Mouse (Mus musculus) gastrocnemius, adult 8-10 months (tissue): ENCODE results near the gene Tmem14a. TPM values are rescaled to one million over a fixed set of nuclear protein-coding genes. Genes with fewer than 3 reads are reported as not detected.
"Not testable (repeated sequence)": the region's sequence is repeated elsewhere in the genome, so short reads cannot be mapped to it uniquely, and the experiment has no call there.

Experiments used
- DNase-seq, 2 experiments: peaks; one replicate each; pipeline ENCODE4 v3.0.0; 2022; ENCODE audit warnings: low spot score in 2 of 2
- total RNA-seq, 4 experiments: library from RNA; stranded (reverse); gene quantifications; 2 replicates each; pipeline ENCODE4 v1.2.4; 2022

Gene Tmem14a
- total RNA-seq, 4 experiments from 2014 or later = 0.73 to 1.5 (median 1.0) TPM

DNA sequence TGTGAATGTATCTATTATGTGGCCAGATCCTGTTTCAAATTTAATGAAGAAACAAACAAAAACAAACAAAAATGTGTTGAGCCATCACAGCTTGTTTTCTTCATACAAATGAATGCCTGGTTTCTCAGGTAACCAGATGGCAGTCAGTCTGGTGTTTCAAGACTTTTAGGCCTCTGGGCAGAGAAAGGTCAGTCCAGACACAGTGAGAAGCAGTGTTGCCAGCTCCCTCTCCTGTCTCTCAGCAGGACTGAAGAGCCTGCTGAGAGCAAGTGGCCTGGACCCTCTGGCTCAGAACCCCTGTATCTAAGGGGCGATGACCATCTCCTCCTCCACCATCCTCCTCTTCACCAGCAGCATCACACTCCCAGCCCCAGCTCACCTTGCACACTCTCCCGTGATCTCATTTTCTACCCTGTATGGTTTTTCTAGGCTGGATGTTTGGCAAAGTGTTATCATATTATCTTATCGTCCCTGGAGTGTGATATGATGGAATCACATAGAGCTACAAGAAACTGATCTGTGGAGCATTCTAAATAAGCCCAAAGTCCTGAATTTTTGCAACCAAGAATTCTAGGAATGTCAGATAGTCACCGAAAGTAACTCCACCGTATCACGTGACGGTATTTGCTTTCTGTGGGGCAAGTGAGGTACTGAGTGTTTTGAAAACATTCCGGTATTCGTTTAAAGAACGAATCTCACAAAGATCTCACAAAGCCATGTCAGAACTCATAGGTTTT, 34.4 kb downstream of the Tmem14a start:
- DNase-seq = no peak

DNA sequence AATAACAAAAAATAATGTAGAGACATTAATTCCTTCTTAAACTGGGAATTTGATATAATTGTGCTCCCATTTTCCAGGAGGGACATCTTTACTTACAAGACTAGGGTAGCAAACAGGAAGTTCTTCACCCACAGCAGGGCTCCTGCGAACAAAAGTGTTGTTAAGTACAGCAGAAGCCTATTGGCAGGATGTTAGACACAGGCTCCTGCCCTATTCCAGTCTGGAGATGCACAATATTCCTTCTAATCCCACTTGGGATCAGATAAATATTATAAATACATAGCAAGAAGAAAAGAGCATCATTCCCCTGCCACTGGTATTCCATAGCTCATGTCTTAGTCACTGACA, 34.9 kb downstream of the Tmem14a start:
- no peak for DNase-seq

DNA sequence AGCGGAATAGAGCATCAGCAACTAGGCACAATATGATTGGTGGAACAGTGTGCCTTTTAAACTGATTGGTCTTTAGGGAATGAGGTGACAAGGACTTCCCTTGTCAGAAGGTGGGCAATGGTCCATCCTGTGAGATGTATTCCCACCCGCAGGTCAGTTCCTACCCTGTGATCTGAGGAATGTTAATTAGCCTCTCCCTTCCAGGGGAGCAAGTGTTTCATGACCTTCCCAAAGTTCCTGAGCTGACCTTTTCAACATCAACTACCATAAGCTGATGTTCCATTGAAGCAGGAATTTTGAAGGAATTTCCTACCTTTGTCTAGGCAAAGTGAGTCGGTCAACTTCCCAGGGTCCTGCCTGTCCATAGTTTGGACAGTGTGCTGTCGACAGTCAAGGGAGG, 35.5 kb downstream of the Tmem14a start:
- no peak for DNase-seq

DNA sequence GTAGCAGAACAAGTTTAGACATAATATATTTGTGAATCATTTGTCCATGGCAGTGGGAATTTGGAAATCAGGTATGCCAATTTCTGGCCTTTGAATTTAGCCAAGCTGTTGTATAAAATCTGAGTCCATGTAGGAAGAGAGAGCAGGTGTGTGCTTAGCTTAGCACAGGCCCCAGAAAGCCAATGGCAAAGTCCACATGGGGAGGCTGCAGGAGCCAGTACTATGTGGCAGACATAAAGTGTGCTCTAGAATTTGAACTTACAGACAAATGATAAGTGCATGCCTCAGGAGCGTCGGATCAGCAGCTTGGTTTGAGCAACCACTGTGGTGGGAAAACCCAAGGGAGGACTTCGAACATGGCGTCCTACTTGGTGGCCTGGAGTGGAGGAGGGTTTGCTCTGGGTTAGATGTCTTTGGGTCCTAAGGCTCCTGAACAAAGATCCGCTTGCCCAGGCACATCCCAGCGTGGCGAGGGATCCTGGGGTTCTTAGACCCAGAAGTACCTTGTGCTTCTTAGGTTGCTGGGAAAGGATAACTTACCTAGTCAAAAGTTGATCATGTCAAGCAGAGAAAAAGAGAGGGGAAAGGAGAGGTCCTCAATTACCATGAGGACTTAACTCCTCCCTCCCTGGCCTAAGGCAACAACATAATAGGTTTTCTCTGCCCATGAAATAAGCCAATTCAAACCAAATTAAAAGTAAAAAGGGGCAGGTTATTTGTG, 37.4 kb downstream of the Tmem14a start:
- no peak for DNase-seq

DNA sequence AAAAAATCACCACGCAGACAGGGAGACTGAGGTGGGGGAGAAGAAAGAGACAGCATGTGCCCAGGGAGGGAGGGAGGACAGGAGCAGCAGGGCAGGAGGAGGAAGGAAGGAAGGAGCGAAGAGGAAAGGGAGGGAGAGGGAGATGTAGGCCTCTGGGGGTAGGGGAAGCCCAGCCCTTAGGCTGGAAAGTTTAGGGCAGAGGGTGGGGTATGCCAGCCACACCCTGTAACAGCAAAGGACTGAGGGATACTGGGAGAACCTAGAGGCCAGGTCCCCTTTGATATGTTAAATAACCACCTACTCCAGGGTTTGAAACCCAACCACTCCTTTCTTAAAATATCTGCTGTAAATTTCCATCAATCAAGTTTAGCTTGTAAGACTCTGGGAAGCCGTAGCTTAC, 38.0 kb downstream of the Tmem14a start:
- no peak for DNase-seq

DNA sequence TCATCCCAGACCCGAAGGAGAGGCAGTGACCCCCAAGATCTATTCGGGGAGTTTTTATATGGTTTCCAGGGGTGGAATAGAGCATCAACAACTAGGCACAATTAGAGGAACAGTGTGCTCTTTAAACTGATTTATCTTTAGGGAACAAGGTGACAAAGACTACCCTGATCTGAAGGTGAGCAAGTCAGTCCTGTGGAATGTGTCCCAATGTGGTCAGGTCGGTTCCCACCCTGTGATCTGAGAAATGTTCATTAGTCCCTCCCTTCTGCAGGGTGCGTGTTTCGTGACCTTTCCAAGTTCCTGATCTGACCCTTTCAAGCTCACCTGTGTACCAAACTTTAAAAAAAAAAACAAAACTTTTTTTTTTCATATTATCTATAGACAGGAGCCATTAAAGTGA, 38.5 kb downstream of the Tmem14a start:
- DNase-seq = no peak

DNA sequence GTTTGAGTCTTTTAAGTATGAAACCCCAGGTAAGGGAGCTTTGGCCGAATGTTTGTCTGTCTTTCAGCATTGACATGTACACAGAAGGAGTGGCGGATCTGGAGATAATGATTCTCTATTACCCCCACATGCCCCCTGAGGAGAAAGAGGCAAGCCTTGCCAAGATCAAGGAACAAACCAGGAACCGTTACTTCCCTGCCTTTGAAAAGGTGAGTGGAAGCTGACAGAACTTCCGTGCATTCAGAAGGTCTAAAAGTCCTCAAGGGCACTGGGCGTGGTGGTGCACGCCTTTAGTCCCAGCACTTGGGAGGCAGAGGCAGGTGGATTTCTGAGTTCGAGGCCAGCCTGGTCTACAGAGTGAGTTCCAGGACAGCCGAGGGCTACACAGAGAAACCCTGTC, 41.6 kb downstream of the Tmem14a start:
- DNase-seq = not testable (repeated sequence)

DNA sequence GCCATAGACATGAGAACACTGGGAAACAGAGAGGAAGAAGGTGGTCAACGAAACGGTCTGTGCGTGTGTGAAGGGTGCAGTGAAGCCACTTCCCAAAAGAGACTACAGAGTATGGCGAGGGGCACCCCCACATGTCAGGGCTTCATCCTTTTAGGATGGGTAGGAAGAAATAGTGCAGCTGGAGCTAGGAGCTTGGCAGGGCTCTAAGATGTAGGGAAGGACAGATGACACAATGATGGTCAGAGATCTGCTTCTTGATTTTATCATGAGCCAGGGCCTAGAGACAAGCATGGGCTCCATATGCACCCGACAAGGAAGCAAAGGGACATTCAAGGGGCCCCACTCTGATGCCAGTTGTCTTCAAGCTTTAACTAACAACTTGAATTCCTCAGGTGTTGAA, 44.0 kb downstream of the Tmem14a start:
- no peak for DNase-seq

DNA sequence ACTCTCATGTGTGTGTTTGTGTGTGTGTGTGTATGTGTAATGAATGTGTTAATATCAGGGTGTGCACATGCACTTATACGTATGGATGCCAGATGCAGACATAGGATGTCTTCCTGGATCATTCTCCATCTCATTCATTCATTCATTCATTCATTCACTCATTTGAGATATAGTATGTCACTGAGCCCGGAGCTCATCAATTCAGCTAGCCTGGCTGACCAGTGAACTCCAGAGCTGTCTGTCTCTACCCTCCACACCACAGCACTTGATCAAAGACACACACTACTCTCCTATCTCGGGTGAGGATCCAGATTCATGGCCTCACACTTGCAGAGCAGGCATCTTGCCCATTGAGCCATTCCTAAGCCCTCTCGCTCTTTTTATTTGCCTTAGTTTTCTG, 45.6 kb downstream of the Tmem14a start:
- DNase-seq = no peak

DNA sequence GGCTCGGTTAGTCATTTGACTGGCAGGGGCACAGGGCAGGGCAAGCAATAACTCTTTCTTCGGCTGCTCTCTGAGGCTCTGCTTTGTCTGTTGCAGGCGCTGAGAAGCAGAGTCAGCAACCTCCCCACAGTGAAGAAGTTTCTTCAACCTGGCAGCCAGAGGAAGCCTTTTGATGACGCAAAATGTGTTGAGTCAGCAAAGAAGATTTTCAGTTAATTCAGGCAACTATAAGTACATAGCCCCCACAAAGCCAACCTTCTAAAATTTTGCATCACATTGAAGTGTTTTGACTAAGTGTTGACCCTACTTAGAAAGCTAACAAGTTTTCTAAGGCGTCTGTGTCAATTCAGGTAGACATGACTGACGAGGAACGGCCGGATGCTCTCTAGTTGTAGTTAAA, 46.4 kb downstream of the Tmem14a start:
- no peak for DNase-seq

DNA sequence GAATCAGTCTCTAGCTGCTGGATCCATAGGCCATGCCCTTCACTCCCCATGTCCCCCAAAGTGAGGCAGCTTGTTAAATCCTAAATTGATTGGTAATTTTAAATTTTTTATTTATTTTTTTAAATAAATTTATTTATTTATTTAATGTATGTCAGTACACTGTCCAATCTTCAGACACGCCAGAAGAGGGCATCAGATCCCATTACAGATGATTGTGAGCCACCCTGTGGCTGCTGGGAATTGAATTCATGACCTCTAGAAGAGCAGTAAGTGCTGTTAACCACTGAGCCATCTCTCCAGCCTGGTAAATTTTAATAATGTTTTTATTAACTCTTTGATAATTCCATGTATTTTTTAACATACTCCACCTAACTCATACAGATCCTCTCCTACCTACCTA, 48.4 kb downstream of the Tmem14a start:
- no peak for DNase-seq

DNA sequence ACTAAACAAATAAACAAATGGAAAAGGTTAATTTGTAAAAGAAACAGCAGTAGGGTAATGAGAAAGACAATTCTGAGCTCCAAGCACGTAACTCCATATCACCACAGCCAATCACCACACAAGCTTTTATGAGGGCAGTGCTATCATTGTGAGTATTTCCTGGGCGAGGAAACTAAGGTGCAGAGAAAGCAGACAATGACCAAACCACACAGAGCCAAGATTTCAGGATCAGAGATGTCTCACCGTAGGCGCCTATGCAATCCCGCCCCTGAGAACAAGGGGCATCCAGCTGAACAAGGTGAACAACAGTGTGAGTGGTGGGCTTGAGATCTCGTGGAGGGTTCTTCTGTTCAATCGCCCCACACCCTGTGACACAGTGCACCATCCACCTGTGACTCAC, 49.1 kb downstream of the Tmem14a start:
- DNase-seq = not testable (repeated sequence)

DNA sequence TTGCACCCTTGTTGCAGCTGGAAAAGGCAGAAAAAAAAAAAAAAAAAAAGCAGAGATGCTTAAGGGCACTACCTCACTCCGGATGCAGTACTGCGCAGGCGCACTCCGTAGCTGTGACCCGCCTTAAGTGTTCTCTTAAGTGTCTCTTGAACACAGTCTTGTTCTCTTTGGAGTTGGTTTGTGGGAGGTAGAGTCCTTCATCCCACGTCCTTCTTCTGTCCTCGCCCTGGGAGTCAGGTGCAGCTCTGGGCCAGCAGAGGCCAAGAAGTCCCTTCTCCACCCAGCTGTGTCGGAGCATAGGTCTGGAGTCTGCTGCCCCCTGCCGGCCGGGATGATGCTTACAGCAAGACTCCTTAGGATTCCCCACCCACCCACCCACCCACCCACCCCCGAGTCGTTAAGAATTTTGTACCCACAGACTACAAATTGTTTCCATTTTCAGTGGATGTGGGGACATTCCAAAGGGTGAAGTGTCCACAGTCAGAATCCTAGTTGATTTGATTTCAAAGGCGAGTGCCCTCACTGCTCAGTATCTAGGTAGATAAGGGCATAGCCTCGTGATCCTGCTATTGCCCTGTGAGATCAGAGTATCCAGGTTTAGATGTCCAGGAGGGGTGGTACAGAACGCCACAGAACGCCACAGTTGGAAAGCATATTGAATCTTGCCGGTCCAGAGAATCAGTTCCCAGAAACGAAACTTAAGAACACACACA, 53.1 kb downstream of the Tmem14a start:
- peak; percentile 51 to 56 for DNase-seq

DNA sequence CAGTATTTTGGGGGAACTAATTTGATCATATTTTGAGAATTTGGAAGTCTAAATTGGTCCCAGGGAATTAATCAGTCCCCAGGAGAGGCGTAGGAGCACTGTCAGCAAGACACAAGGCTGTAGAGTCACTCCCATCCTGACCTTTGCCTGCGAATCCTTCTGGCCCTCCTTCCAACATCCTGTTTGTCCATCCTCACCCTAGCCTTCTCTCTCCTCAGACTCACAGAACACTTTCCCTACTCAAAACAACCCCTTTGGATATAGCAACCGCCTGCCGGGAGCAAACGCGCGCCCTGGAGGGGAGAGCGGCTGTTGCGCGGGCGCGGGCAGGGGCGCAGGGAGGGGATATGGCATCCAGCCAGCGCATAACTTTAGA, 53.7 kb downstream of the Tmem14a start:
- no peak for DNase-seq

DNA sequence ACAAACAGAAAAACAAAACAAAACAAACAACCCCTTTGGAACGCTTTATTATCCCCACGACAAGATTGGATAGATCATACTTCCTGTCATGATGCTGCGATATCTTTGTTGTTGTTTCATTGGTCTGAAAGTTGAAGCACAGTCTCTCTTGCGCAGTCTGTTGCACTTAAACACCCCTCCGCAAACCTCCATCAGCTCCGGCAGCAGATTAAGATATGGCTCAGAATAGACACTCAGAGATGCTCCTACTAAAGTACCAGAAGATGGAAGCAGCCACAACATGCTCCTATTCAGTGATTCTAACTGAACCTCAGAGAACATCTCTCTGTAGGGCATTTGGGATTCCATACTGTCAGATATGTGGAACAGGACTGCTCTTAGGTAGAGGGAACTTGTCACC, 54.7 kb downstream of the Tmem14a start:
- DNase-seq = no peak

DNA sequence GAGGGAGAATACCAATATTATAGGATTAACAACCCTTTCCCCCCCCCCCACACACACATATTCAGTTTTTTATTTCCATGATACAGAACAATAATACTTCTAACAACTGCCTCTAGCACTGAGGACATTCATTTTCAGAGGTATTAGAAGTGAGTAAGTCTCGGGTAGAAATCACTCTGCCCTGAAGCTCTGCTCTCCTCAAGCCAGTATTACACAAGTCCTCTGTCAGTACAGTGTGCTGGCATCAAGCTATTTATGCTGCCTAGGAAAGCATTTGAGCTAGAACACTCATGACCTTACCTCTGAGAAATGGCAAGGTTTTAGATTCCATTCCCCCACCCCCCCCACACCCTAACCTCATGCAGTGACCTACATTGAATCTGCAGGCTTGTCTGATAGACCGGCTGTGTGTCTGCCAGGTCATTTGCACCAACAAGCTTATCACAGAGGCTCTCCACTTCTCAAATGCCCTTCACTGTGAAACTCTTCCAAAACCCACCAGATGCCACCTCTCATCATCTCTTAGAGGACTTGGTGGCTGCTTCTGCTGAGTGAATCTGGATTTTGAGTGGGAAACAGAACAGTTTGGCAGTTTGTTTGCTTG, 56.2 kb downstream of the Tmem14a start:
- no peak for DNase-seq

DNA sequence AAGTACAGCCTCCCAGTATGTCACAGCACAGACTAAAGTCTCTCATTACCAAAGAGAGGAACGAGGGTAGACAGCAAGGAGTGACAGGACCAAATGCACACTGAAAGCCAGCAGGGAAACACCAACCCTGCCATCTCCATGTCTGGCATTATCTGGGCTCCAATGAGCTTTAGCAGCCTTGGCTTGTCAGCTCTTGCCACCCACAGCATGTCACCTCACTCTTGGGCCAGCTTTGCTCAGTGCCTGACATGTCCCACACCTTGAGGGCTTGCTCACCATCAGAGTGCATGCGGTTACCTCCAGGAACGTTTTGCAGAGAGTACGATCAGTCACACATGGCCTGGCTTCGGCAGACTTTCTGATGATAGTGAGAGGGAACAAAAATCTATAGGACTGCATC, 57.0 kb downstream of the Tmem14a start:
- DNase-seq = not testable (repeated sequence)

DNA sequence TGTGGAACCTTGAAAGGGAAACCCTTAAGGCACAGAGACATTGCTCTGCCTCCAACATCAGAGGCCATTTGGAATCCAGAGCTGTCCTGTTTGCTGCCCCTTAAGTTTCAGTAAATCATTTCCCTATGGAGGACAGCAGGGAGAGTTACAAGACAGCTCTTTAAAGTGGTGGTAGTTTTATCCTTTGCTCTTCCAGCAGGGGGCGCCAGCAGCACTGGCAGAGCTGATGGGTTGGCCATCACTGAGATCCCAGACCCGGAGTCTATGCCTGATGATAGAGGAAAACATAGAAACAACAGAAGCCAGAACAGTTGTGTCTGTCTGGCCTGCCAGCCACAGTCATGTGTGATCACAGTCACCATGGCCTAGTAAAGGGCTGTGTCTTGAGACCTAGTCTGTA, 57.8 kb downstream of the Tmem14a start:
- DNase-seq = not testable (repeated sequence)
